ENCODE assay signal across 16 mouse cellular contexts in genomic region chr5:105683912-105684350, GRCm38 (mm10). TPM values are rescaled to one million over a fixed set of nuclear protein-coding genes. Genes with fewer than 3 reads are reported as not detected.
DNase-seq lines count a peak whose midpoint lies in the region; ATAC-seq lines count a peak whose summit lies in the region.
"Had no signal": no experiment of that assay in that cellular context is flagged by ENCODE, and none has a peak within 500 bp of the region (broad histone marks: within the 10 kb centered on the region; RNA-seq: fewer than 3 reads in every experiment).

No protein-coding gene starts in this region.

- no peak overlapping the region for H3K27ac ChIP-seq in hindbrain, embryonic 13.5 days
- H3K27ac ChIP-seq in hindbrain, embryonic 12.5 days = no peak overlapping the region
- H3K27ac ChIP-seq in limb, embryonic 10.5 days = peak overlapping the region; percentile 25; the same call in 1 of the 2 replicates
- H3K27ac ChIP-seq: embryonic facial prominence, embryonic 15.5 days; hindbrain, embryonic 15.5 days; limb, embryonic 13.5 days; stomach, embryonic 15.5 days had no signal

- no peak for ATAC-seq in hindbrain, embryonic 13.5 days (ENCODE audit: low FRiP score)
- ATAC-seq in hindbrain, embryonic 12.5 days (ENCODE audit: low FRiP score) = no peak
- peak; percentile 59 for ATAC-seq in neutrophil, adult 5-6 weeks (ENCODE audit: extremely low read depth, insufficient number of reproducible peaks, low FRiP score, poor library complexity, severe bottlenecking)

- no peak overlapping the region for H3K4me2 ChIP-seq in hindbrain, embryonic 13.5 days
- H3K4me2 ChIP-seq in hindbrain, embryonic 12.5 days (replicated peaks) = no peak overlapping the region
- H3K4me2 ChIP-seq: embryonic facial prominence, embryonic 15.5 days; heart, embryonic 11.5 days; hindbrain, embryonic 15.5 days; limb, embryonic 13.5 days; stomach, embryonic 15.5 days had no signal

- peak; percentile 66 for DNase-seq in R1 (ENCODE audit: low read depth, low spot score)
- no peak for DNase-seq in limb, embryonic 10.5 days (ENCODE audit: low spot score)
- DNase-seq in left cerebral cortex, adult 8-10 months (ENCODE audit: low spot score in 2 of 2) = no peak
- DNase-seq in cerebellum, adult 18-20 months = no peak
- DNase-seq in adrenal gland, postnatal 36 days = no peak
- DNase-seq: cerebellum, adult 9-10 months; kidney, postnatal 10 days; layer of hippocampus, postnatal 36 days had no signal

- H3K9ac ChIP-seq in hindbrain, embryonic 13.5 days = 0 out of 2 replicates have a peak overlapping the region, but pooled peaks have one; percentile 10
- H3K9ac ChIP-seq in hindbrain, embryonic 12.5 days = no peak overlapping the region
- H3K9ac ChIP-seq: embryonic facial prominence, embryonic 15.5 days; hindbrain, embryonic 15.5 days; limb, embryonic 13.5 days had no signal

- no peak overlapping the region for H3K4me3 ChIP-seq in hindbrain, embryonic 13.5 days
- H3K4me3 ChIP-seq in hindbrain, embryonic 12.5 days = no peak overlapping the region
- no peak overlapping the region for H3K4me3 ChIP-seq in limb, embryonic 10.5 days
- H3K4me3 ChIP-seq: embryonic facial prominence, embryonic 15.5 days; hindbrain, embryonic 15.5 days; limb, embryonic 13.5 days; stomach, embryonic 15.5 days had no signal

- H3K9me3 ChIP-seq in hindbrain, embryonic 13.5 days = no peaks in the 10 kb centered on the region
- H3K9me3 ChIP-seq in hindbrain, embryonic 12.5 days (replicated peaks) = no peaks in the 10 kb centered on the region
- no peaks in the 10 kb centered on the region for H3K9me3 ChIP-seq in limb, embryonic 10.5 days (replicated peaks)
- H3K9me3 ChIP-seq: embryonic facial prominence, embryonic 15.5 days; hindbrain, embryonic 15.5 days; limb, embryonic 13.5 days; stomach, embryonic 15.5 days had no signal

- peaks cover 14% of the 10 kb centered on the region for H3K4me1 ChIP-seq in hindbrain, embryonic 13.5 days (replicated peaks)
- H3K4me1 ChIP-seq in hindbrain, embryonic 12.5 days = peaks cover 22% of the 10 kb centered on the region
- peaks cover 35% of the 10 kb centered on the region for H3K4me1 ChIP-seq in limb, embryonic 10.5 days
- H3K4me1 ChIP-seq: hindbrain, embryonic 15.5 days had no signal

- H3K36me3 ChIP-seq in hindbrain, embryonic 13.5 days = no peaks in the 10 kb centered on the region
- H3K36me3 ChIP-seq in hindbrain, embryonic 12.5 days = no peaks in the 10 kb centered on the region
- H3K36me3 ChIP-seq in limb, embryonic 10.5 days = no peaks in the 10 kb centered on the region
- H3K36me3 ChIP-seq: embryonic facial prominence, embryonic 15.5 days; hindbrain, embryonic 15.5 days; limb, embryonic 13.5 days; stomach, embryonic 15.5 days had no signal

- no peaks in the 10 kb centered on the region for H3K27me3 ChIP-seq in hindbrain, embryonic 13.5 days
- no peaks in the 10 kb centered on the region for H3K27me3 ChIP-seq in hindbrain, embryonic 12.5 days
- no peaks in the 10 kb centered on the region for H3K27me3 ChIP-seq in limb, embryonic 10.5 days (ENCODE audit: low read depth, poor library complexity, severe bottlenecking)
- H3K27me3 ChIP-seq: embryonic facial prominence, embryonic 15.5 days; hindbrain, embryonic 15.5 days; limb, embryonic 13.5 days; stomach, embryonic 15.5 days had no signal

- WGBS in hindbrain, embryonic 13.5 days = 24% methylated on average over 4 of the region's 4 CpGs
- WGBS in hindbrain, embryonic 12.5 days = 13% methylated on average over 4 of the region's 4 CpGs
- 31% methylated on average over 4 of the region's 4 CpGs for WGBS in limb, embryonic 10.5 days

RNA-seq across cellular contexts. Expression of gene Lrrc8d, which starts 15.8 kb away (rescaled TPM):
- 32.1 and 32.8 TPM in 2 replicates for polyA plus RNA-seq in hindbrain, embryonic 13.5 days (2015; fragmentation: Nextera tagmentation; extraction: Ambion mirVana)
- 35.0 and 35.9 TPM in 2 replicates for polyA plus RNA-seq in hindbrain, embryonic 12.5 days (2016; fragmentation: Nextera tagmentation; extraction: Ambion mirVana)
- polyA plus RNA-seq in limb, embryonic 10.5 days (2016; fragmentation: Nextera tagmentation; extraction: Ambion mirVana) = 15.0 and 17.6 TPM in 2 replicates
- total RNA-seq in neutrophil, adult 5-6 weeks (2017) = 42.0 and 43.2 TPM in 2 replicates
- 10 to 100 TPM; 39.2 to 45.4 (median 42.1) TPM for total RNA-seq in left cerebral cortex, adult 8-10 months (2022)
- total RNA-seq in adrenal gland, postnatal 36 days (2021) = 100 to 1,000 TPM in 1 of 2 experiments, 10 to 100 TPM in 1; 97.8 to 115 TPM
